Mouse (Mus musculus): ENCODE measurements around the gene Smdt1.
A peak's percentile ranks its signal among the peaks of the same experiment; 100 is the strongest.
"Not testable (repeated sequence)": the region's sequence is repeated elsewhere in the genome, so short reads cannot be mapped to it uniquely, and the experiment has no call there.

Gene Smdt1

GRCm38 (mm10) chr15:82368851-82369250, 30.1 kb downstream of the Smdt1 start:
- DNase-seq (ENCODE audit: low read depth, low spot score) = no peak

- no peak for DNase-seq (ENCODE audit: low read depth, low spot score)
Measured at GRCm38 (mm10) chr15:82372446-82372845, 33.7 kb downstream of the Smdt1 start.

GRCm38 (mm10) chr15:82372991-82373390, 34.2 kb downstream of the Smdt1 start:
- DNase-seq (ENCODE audit: low read depth, low spot score) = no peak

- DNase-seq (ENCODE audit: low read depth, low spot score) = no peak
Measured at GRCm38 (mm10) chr15:82374437-82374836, 35.7 kb downstream of the Smdt1 start.

- no peak for DNase-seq (ENCODE audit: low read depth, low spot score)
Measured at GRCm38 (mm10) chr15:82375855-82376254, 37.1 kb downstream of the Smdt1 start.

GRCm38 (mm10) chr15:82376393-82377138, 37.8 kb downstream of the Smdt1 start:
- no peak for DNase-seq (ENCODE audit: low read depth, low spot score)

GRCm38 (mm10) chr15:82377701-82378100, 38.9 kb downstream of the Smdt1 start:
- DNase-seq (ENCODE audit: low read depth, low spot score) = no peak

GRCm38 (mm10) chr15:82378261-82379180, 39.8 kb downstream of the Smdt1 start:
- DNase-seq (ENCODE audit: low read depth, low spot score) = no peak

GRCm38 (mm10) chr15:82379511-82379870, 40.7 kb downstream of the Smdt1 start:
- DNase-seq (ENCODE audit: low read depth, low spot score) = no peak

- peak; percentile 55 for DNase-seq (ENCODE audit: low read depth, low spot score)
Measured at GRCm38 (mm10) chr15:82379871-82380713, 41.3 kb downstream of the Smdt1 start, which contains the start of gene Cyp2d22. Gene Cyp2d22, minus strand, starts transcription at chr15:82380260.

GRCm38 (mm10) chr15:82380714-82381062, 41.9 kb downstream of the Smdt1 start:
- DNase-seq (ENCODE audit: low read depth, low spot score) = no peak

- no peak for DNase-seq (ENCODE audit: low read depth, low spot score)
Measured at GRCm38 (mm10) chr15:82382441-82382840, 43.7 kb downstream of the Smdt1 start.

- DNase-seq (ENCODE audit: low read depth, low spot score) = no peak
Measured at GRCm38 (mm10) chr15:82385729-82386128, 47.0 kb downstream of the Smdt1 start.

- not testable (repeated sequence) for DNase-seq (ENCODE audit: low read depth, low spot score)
Measured at GRCm38 (mm10) chr15:82389916-82390315, 51.2 kb downstream of the Smdt1 start.

GRCm38 (mm10) chr15:82393922-82394321, 55.2 kb downstream of the Smdt1 start, which contains the start of gene Cyp2d11:
Gene Cyp2d11, minus strand, starts transcription at chr15:82394022.
- DNase-seq (ENCODE audit: low read depth, low spot score) = not testable (repeated sequence)

GRCm38 (mm10) chr15:82395955-82396354, 57.2 kb downstream of the Smdt1 start:
- DNase-seq (ENCODE audit: low read depth, low spot score) = not testable (repeated sequence)

Data from CD4-positive helper T cell, adult 2 months (primary cell).